Mouse (Mus musculus): ENCODE results near the gene Akr1b8.

DNA sequence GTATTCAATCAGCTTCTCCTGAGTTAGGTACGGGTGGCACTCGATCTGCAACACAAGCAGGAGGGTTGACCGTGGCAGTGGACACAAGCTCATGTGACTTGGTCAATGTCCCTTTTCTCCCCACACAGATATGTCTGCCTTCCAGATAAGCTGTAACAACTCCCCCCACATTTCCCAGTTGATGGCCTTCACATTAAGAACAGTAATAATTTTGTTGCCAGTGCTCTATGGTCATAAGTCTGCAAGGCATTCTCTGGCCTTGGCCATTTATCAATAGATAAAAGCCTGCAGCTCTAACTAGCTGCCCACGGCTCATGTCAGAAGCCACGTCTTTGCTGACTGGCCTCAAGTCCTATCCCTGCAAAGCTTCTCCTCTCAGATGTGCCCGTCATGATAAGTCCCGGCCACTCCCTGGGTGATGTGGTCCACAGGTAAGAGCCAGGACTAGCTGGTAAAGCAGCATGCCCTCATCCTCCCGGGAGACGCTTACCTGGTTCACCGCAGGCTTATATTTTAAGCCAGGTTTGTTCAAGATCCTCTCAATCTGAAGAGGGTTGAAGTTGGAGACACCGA is 43.8 kb upstream of the Akr1b8 start:
- TF ChIP-seq POLR2A (IDR thresholded peaks at IDR 0.05; ENCODE audit: extremely low read depth, insufficient read depth, low read length): no peak
- TF ChIP-seq CTCF (IDR thresholded peaks at IDR 0.05; ENCODE audit: extremely low read depth, insufficient read depth, low read length): no peak
